Mouse (Mus musculus): ENCODE measurements at regions not wholly inside any gene's neighbourhood (a gene's known extent, or its start where the extent isn't known, plus 50 kb on each side); places are given as distances from the start of the nearest gene placed in this dataset.

- no peak for DNase-seq (ENCODE audit: low read depth, low spot score)
These were observed 62.1 kb upstream of the Adgrl1 start for GRCm38 (mm10) chr8:83837637-83838378.

DNA sequence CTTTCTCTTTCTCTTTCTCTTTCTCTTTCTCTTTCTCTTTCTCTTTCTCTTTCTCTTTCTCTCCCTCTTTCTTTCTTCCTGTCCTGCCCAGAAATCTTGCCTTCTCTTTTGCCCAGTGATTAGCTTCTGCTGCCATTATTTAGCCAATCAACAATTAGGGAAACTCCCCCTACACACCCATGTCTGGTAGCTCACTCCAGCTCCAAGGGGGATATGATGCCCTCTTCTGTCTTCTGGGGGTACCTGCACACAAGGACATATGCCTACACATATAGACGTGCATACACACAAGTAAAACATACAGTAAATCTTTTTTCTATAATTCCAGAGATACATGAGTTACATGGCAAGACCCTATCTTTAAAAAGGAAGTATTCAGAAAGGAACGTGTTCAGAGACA, 70.1 kb upstream of the Adgrl1 start:
- no peak for DNase-seq (ENCODE audit: low read depth, low spot score)

GRCm38 (mm10) chr8:83824925-83825680, 74.8 kb upstream of the Adgrl1 start:
- no peak for DNase-seq (ENCODE audit: low read depth, low spot score)

- no peak for DNase-seq (ENCODE audit: low read depth, low spot score)
These were observed 78.0 kb upstream of the Adgre5 start for GRCm38 (mm10) chr8:83819086-83819485.

DNA sequence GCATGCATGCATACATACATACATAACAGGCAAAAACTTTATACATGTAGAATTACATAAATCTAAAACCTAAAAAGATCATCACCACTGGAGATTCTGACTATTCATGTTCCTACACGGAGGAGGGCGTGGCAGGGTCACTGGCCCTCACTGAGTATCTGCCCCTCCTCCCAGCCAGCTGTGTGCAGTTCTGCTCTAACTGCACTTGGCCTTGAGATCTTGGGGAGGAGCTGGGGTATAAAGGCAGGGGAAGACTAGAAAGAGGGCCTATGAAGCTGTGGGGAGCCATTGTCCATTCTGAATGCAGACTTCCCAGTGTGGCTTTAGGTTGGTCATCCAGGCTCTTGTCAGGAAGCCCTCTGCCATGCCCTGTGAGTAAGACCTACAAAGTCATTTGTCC, 69.5 kb upstream of the Adgre5 start:
- DNase-seq (ENCODE audit: low read depth, low spot score), result no peak

- DNase-seq (ENCODE audit: low read depth, low spot score), result no peak
These were observed 64.5 kb upstream of the Adgre5 start for GRCm38 (mm10) chr8:83805612-83806011.

DNA sequence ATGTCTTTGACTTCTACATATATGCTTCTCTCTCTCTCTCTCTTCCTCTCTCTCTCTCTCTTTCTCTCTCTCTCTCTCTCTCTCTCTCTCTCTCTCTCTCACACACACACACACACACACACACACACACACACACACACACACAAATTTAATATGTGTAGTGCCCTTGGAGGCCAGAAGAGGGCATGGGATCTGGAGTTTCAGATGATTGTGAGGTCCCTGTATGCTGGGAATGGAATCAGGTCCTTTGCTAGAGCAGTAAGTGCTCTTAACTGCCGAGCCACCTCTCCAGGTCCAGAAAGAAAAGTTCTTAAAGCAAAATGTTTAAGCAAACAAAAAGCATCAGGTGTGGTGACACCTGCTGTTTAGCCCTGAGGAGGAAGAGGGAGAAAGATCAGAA, 62.2 kb upstream of the Adgre5 start:
- DNase-seq (ENCODE audit: low read depth, low spot score), result peak; percentile 36

- DNase-seq (ENCODE audit: low read depth, low spot score), result no peak
These were observed 61.4 kb upstream of the Adgre5 start for GRCm38 (mm10) chr8:83802506-83802905.

DNA sequence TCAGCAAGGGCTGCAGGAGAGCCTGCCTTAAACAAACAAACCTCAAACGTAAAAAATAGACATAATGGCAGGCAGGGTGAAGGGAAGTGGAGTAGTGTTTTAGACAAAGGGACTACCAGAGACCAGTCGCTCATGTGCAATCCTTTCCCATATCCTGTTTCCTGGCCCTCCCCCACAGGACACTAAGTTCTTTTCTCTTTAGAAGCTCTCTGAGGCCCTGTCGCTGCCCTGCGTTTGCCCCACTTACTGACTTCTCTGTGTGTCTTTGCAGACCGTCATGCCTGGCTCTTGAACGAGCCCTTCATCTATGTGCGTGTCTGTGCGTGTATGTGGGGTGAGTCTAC, 58.5 kb upstream of the Adgre5 start:
- no peak for DNase-seq (ENCODE audit: low read depth, low spot score)

- DNase-seq (ENCODE audit: low read depth, low spot score), result no peak
These were observed 57.9 kb upstream of the Adgre5 start for GRCm38 (mm10) chr8:83798881-83799606.

GRCm38 (mm10) chr8:83793491-83794238, 52.5 kb upstream of the Adgre5 start:
- no peak for DNase-seq (ENCODE audit: low read depth, low spot score)

Data from mesoderm, embryonic 11.5 days (tissue).